Mouse (Mus musculus) liver, embryonic 14.5 days (tissue): ENCODE results near the gene Hmgcl. TPM values are rescaled to one million over a fixed set of nuclear protein-coding genes. Genes with fewer than 3 reads are reported as not detected.

Source experiments
- ATAC-seq: fragments of 200-750 bp; cut with Nextera tagmentation; 2 replicates; pipeline ENCODE4 v1.8.0; 2017; ENCODE audit warnings: moderate number of reproducible peaks, mild to moderate bottlenecking, moderate library complexity; ENCODE audit not compliant: insufficient read depth
- DNase-seq, 3 experiments: peaks; one replicate each; pipeline ENCODE4 v3.0.0-alpha.2; 2012 to 2013; ENCODE audit warnings: low read depth in 3 of 3, low spot score in 3 of 3
- H3K27ac ChIP-seq: fragments of 300-500 bp; sonication (generic); 2 replicates; pipeline ENCODE4 v1.5.1; 2014; ENCODE audit warnings: moderate library complexity, mild to moderate bottlenecking, control low read depth, inconsistent platforms
- H3K27me3 ChIP-seq: fragments of 300-500 bp; sonication (generic); 2 replicates; pipeline ENCODE4 v1.6.1; 2014; ENCODE audit warnings: mild to moderate bottlenecking, low read length, moderate library complexity; ENCODE audit not compliant: control insufficient read depth, insufficient read depth
- H3K36me3 ChIP-seq: fragments of 300-500 bp; sonication (generic); replicated peaks from 2 replicates; pipeline ENCODE4 v1.6.1; 2014; ENCODE audit warnings: low read depth; ENCODE audit not compliant: control insufficient read depth, insufficient read depth
- H3K4me1 ChIP-seq, 2 experiments: fragments of 200-500 bp in 1 of 2; fragments of 300-500 bp in 1 of 2; sonication (generic) in 1 of 2; replicated peaks; 2 replicates each; pipeline ENCODE4 v1.6.1; 2012 to 2014; ENCODE audit warnings: antibody characterized with exemption in 1 of 2, inconsistent platforms in 1 of 2, low read length in 1 of 2; ENCODE audit not compliant: control insufficient read depth in 2 of 2, insufficient read depth in 2 of 2
- H3K4me2 ChIP-seq: fragments of 300-500 bp; sonication (generic); 2 replicates; pipeline ENCODE4 v1.6.1; 2014; ENCODE audit warnings: low read depth, mild to moderate bottlenecking, control low read depth, moderate library complexity
- H3K4me3 ChIP-seq, 2 experiments: fragments of 200-500 bp in 1 of 2; fragments of 300-500 bp in 1 of 2; sonication (generic) in 1 of 2; 2 replicates each; pipeline ENCODE4 v1.5.1; 2012 to 2014; ENCODE audit warnings: low read depth in 2 of 2, low read length in 2 of 2, mild to moderate bottlenecking in 2 of 2, control low read depth in 1 of 2, inconsistent platforms in 1 of 2, moderate library complexity in 1 of 2; ENCODE audit not compliant: insufficient read depth in 1 of 2
- H3K9ac ChIP-seq: fragments of 300-500 bp; sonication (generic); replicated peaks from 2 replicates; pipeline ENCODE4 v1.6.1; 2014; ENCODE audit warnings: mild to moderate bottlenecking, control low read depth, moderate library complexity
- H3K9me3 ChIP-seq: fragments of 300-500 bp; sonication (generic); 2 replicates; pipeline ENCODE4 v1.6.1; 2016; ENCODE audit warnings: low read length, mixed read lengths; ENCODE audit not compliant: control insufficient read depth
- CTCF ChIP-seq: IDR thresholded peaks from 2 replicates; pipeline ENCODE4 v1.5.1; 2016; ENCODE audit warnings: antibody characterized with exemption, low read depth, control low read depth
- EP300 ChIP-seq: IDR thresholded peaks from 2 replicates; pipeline ENCODE4 v1.6.1; 2016; ENCODE audit warnings: antibody characterized with exemption, low read depth
- WGBS: fragments of 180-500 bp; shearing (Covaris S2); extraction: QIAGEN DNeasy Blood & Tissue Kit; methylation state at CpG from one replicate; pipeline ENCODE4 v1.1.7; 2014; ENCODE audit not compliant: insufficient replicate concordance; 5-methylcytosine and 5-hydroxymethylcytosine counted together
- polyA plus RNA-seq, 2 experiments: library from polyadenylated mRNA; depleted of rRNA in 1 of 2; stranded (reverse) in 1 of 2; unstranded in 1 of 2; fragments of >200 nt; fragmentation: Nextera tagmentation in 1 of 2; extraction: Ambion mirVana in 1 of 2; gene quantifications; 2 replicates each; pipeline versions ENCODE4 v1.2.1 to v1.2.3; 2012 to 2014

Gene Hmgcl
- polyA plus RNA-seq, 2 experiments: 43.4 to 71.9 TPM

- no peak for ATAC-seq
- Histone ChIP-seq H3K27me3 (no peaks in the 10 kb centered on the region), H3K9me3 (no peaks in the 10 kb centered on the region), H3K9ac (no peak overlapping the region), H3K4me2 (no peak overlapping the region), H3K4me3 (no peak overlapping the region), H3K27ac (no peak overlapping the region), H3K36me3 (no peaks in the 10 kb centered on the region), H3K4me1 (peaks cover 3 to 14% of the 10 kb centered on the region in 2 experiments; a peak in 2 of 4 replicates)
- TF ChIP-seq CTCF (no peak), EP300 (no peak)
- DNase-seq: no peak
- 66% methylated on average over 1 of the region's 1 CpGs for WGBS
These were observed 41.4 kb upstream of the Hmgcl start for GRCm38 (mm10) chr4:135904810-135905209.

- peak; percentile 67; the same call in 1 of the 2 replicates for ATAC-seq
These were observed 39.6 kb upstream of the Hmgcl start for GRCm38 (mm10) chr4:135906633-135907032.

GRCm38 (mm10) chr4:135909326-135910066 is 36.8 kb upstream of the Hmgcl start:
- no peak for ATAC-seq
- 38% methylated on average over 13 of the region's 13 CpGs for WGBS
- no peaks in the 10 kb centered on the region for H3K36me3 ChIP-seq
- H3K4me3 ChIP-seq: no peak overlapping the region
- no peaks in the 10 kb centered on the region for H3K9me3 ChIP-seq
- peaks cover 11 to 32% of the 10 kb centered on the region in 2 experiments for H3K4me1 ChIP-seq
- H3K4me2 ChIP-seq: no peak overlapping the region
- DNase-seq: no peak
- no peaks in the 10 kb centered on the region for H3K27me3 ChIP-seq
- H3K9ac ChIP-seq: no peak overlapping the region
- no peak for TF ChIP-seq EP300
- TF ChIP-seq CTCF: no peak
- H3K27ac ChIP-seq: no peak overlapping the region

More at GRCm38 (mm10) chr4:135906633-135907032, 39.6 kb upstream of the Hmgcl start:
- WGBS: 17% methylated on average over 3 of the region's 3 CpGs
- peak overlapping the region; percentile 28 for H3K4me2 ChIP-seq
- peak overlapping the region; percentile 27; the same call in 1 of the 2 replicates for H3K9ac ChIP-seq
- no peaks in the 10 kb centered on the region for H3K36me3 ChIP-seq
- no peaks in the 10 kb centered on the region for H3K27me3 ChIP-seq
- peaks cover 3 to 20% of the 10 kb centered on the region in 2 experiments; a peak in 2 of 4 replicates for H3K4me1 ChIP-seq
- no peaks in the 10 kb centered on the region for H3K9me3 ChIP-seq
- TF ChIP-seq EP300 (peak; percentile 54), CTCF (no peak)
- H3K27ac ChIP-seq: peak overlapping the region; percentile 12; the same call in 1 of the 2 replicates
- no peak overlapping the region for H3K4me3 ChIP-seq
- peak in 1 of 3 experiments; percentile 42 for DNase-seq

- 21% methylated on average over 7 of the region's 7 CpGs for WGBS
- ATAC-seq (peak; percentile 36; the same call in 1 of the 2 replicates), DNase-seq (no peak)
- Histone ChIP-seq H3K36me3 (no peaks in the 10 kb centered on the region), H3K4me2 (no peak overlapping the region), H3K4me1 (peaks cover 11 to 26% of the 10 kb centered on the region in 2 experiments), H3K27ac (no peak overlapping the region), H3K9ac (no peak overlapping the region; the same call in 1 of the 2 replicates), H3K4me3 (no peak overlapping the region), H3K9me3 (no peaks in the 10 kb centered on the region), H3K27me3 (no peaks in the 10 kb centered on the region)
- TF ChIP-seq EP300 (no peak), CTCF (no peak)
These were observed 34.7 kb upstream of the Hmgcl start for GRCm38 (mm10) chr4:135911531-135911930.

- Histone ChIP-seq H3K4me2 (peak overlapping the region; percentile 18; the same call in 1 of the 2 replicates), H3K4me1 (peaks cover 9 to 20% of the 10 kb centered on the region in 2 experiments), H3K9ac (no peak overlapping the region; the same call in 1 of the 2 replicates), H3K9me3 (no peaks in the 10 kb centered on the region), H3K36me3 (no peaks in the 10 kb centered on the region), H3K4me3 (no peak overlapping the region), H3K27ac (no peak overlapping the region), H3K27me3 (no peaks in the 10 kb centered on the region)
- TF ChIP-seq EP300 (no peak), CTCF (no peak)
- ATAC-seq: peak; percentile 32; the same call in 1 of the 2 replicates
- 13% methylated on average over 3 of the region's 3 CpGs for WGBS
- DNase-seq: no peak
These were observed 34.1 kb upstream of the Hmgcl start for GRCm38 (mm10) chr4:135912164-135912563.
